Mouse (Mus musculus): ENCODE measurements at regions not wholly inside any gene's neighbourhood (a gene's known extent, or its start where the extent isn't known, plus 50 kb on each side); places are given as distances from the start of the nearest gene placed in this dataset.

- DNase-seq (ENCODE audit: low read depth, low spot score): peak; percentile 28
These were observed 1435.3 kb upstream of the Gm12353 start for GRCm38 (mm10) chr4:18169855-18170508.

DNA sequence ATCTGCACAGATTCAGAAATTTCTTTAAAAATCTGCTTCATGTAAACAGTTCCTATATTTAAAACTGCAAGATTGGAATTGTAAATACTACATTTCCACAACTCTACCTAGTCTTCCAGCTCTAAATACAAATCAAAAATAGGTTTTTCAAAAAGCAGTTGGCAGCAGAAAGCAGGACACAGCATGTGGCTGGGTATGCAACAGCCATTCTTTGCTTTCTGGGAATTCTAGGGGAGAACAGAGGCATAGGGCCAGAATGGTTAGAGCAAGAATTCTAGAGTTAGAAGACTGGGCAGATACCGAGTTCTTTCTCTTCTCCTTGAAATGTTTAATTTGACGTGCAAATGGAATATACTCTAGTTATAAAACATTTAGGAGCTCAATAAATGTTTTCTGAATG is 1434.4 kb upstream of the Gm12353 start:
- DNase-seq (ENCODE audit: low read depth, low spot score): peak; percentile 18

DNA sequence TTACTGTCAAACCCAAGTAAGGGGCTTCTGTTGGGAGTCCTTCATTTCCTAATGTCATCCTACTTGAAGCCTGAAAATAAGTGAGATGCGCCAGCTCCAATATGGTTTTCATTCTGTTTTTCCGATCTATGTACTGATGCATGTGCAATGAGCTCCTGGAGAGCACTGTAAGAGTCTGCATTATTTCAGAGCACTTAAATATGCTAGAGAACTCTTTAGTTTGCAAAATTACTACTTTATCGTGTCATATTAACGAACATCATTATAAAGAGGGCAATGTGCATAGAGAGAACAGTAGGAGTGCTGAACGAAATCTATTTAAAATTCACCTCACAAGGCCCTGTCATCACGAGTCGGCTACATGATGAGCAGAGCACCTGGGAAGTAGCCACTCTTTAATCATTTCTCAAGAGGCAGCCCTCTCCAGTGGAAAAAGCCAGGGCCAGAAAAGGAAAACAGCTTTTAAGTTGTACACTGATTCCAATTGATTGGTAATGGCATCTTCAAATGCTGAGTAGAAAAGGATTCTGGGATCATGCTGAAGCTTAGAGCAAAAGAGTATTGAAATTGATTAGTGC is 1424.3 kb upstream of the Gm12353 start:
- DNase-seq (ENCODE audit: low read depth, low spot score): peak; percentile 19
